Mouse (Mus musculus): ENCODE measurements around the gene Traf4. TPM values are rescaled to one million over a fixed set of nuclear protein-coding genes. Genes with fewer than 3 reads are reported as not detected.
"Not testable (repeated sequence)": the region's sequence is repeated elsewhere in the genome, so short reads cannot be mapped to it uniquely, and the experiment has no call there.

Gene Traf4
- polyA plus RNA-seq, 1 experiment = 26.1 TPM

DNA sequence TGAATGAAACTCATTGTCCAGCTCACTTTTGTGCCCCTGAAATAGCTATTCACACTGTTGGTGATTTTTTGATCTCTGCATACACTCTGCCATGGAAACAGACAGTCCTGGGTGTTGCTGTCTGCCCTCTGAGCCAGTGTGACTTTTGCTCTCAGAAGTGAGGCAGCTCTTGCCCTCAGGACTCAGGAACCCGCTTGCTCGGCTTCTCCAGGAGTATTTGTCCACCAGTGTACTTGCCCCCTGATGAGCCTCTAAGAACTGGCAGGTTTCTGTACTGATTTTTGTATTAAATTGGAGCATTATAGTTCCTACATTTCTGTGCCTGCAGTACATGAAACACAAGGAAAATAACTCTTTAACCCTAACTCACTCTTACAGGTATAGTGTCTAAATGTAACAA, 21.9 kb downstream of the Traf4 start:
- DNase-seq (ENCODE audit: low spot score) = no peak

- DNase-seq (ENCODE audit: low spot score) = no peak
Observed at GRCm38 (mm10) chr11:78140665-78141064, 24.7 kb downstream of the Traf4 start.

DNA sequence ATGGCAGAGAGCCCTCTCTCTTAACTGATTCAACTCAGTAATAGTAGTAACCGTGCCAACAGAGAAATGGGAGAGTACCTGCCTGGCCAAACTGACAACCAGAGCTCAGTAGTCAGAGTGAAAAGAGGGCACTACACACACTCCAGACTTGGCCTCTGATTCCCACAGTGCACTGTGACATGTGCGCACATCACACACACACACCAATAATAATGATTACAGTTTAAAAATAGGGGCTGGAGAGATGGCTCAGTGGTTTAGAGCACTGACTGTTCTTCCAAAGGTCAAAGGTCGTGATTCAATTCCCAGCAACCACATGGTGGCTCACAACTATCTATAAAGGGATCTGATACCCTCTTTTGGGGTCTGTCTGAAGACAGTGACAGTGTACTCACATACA, 27.4 kb downstream of the Traf4 start:
- no peak for DNase-seq (ENCODE audit: low spot score)

- DNase-seq (ENCODE audit: low spot score) = no peak
Observed at GRCm38 (mm10) chr11:78137584-78137983, 27.8 kb downstream of the Traf4 start.

GRCm38 (mm10) chr11:78136132-78136531, 29.3 kb downstream of the Traf4 start:
- no peak for DNase-seq (ENCODE audit: low spot score)

GRCm38 (mm10) chr11:78135314-78135713, 30.1 kb downstream of the Traf4 start:
- not testable (repeated sequence) for DNase-seq (ENCODE audit: low spot score)

DNA sequence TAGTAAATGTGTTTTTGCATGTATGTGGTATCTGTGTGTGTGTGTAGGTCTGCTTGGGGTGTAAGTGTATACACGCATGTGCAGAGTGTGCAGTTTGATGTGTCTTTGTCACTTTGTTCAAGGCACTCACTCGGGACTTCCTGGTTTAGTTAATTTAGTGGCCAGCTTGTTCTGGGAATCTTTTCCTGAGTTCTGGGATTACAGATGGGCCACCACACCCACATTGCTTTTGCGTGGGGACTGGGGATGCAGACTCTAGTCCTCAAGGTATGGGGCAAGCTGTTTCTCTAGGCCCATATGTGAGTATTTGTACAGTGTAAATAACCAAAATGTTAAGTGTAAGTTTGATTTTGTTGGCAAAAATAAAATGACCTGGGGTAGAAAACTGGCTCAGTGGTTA, 31.0 kb downstream of the Traf4 start:
- DNase-seq (ENCODE audit: low spot score) = no peak

- DNase-seq (ENCODE audit: low spot score) = no peak
Observed at GRCm38 (mm10) chr11:78133915-78134314, 31.5 kb downstream of the Traf4 start.

DNA sequence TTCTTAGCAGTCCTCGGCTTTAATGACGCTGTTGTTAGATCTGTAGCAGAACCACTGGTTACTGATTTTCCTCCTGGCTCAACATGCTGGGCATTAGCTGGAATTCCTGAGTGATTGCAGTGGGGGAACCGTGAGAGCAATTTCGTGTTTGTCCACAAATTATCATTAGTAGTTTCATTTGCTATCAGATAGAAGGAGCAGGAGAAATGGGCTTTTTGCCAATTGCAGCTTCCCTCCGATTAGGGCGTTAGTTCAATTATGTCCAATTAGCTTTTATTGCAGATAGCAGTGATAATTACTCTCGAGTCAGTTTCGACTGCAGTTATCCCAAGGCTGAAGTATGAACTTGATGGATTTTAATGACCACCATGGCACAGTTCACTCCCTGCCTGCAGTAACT, 35.9 kb downstream of the Traf4 start:
- no peak for DNase-seq (ENCODE audit: low spot score)

DNA sequence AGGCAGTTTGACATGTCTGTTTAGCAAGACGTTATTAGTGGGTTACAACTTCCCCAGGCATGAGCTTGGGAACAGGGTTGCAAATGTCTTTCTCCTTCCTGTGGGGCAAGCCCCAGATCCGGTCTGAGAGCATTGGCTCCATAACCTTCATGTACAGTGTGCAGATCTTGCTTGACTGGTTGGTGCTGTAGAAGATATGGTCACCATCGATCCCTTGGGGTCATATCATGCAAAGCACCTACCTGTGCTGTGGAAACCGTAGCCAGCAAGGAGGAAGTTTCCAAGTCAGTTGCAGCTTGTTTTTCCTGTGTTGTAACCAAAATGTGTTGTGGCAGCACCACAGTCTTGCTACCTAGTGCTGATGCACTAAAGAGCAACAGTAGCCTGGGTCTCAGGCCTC, 38.6 kb downstream of the Traf4 start:
- no peak for DNase-seq (ENCODE audit: low spot score)

- no peak for DNase-seq (ENCODE audit: low spot score)
Observed at GRCm38 (mm10) chr11:78125691-78126090, 39.7 kb downstream of the Traf4 start.

DNA sequence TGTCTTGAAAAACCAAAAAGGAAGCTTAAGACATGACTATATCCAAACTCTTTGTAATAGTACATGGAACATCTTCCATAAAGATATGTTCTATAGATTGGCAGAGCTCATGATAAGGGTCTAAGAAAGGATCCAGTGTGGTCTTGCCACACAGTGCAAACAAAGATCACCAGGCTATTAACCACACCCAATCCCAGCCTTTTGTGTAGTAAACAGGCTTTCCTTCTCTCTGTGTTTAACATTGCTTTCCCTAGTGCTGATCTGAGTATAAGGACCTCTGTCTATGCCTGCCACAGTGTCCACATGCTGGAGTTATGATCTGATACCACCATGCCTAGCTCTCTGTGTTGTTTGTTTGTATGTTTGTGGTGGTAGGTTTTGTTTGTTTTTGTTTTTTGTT, 41.6 kb downstream of the Traf4 start:
- no peak for DNase-seq (ENCODE audit: low spot score)

DNA sequence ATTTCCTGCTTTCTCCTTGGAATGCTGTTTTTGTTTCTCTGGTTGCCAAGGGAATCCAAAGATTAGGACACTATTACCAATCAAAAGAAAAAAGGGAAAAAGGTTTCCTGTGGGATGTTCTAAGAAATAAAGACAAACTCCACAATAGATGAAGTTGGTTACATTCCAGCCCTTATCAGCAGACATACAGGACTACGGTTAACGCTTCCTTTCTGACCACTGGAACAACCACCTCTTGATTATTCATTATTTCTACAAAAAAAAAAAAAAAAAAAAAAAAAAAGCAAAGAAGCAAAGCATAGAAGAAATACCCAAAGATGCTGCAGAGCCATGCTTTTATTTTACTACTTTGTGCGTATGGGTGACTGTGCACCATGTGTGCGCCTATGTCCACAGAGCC, 42.6 kb downstream of the Traf4 start:
- DNase-seq (ENCODE audit: low spot score) = no peak

DNA sequence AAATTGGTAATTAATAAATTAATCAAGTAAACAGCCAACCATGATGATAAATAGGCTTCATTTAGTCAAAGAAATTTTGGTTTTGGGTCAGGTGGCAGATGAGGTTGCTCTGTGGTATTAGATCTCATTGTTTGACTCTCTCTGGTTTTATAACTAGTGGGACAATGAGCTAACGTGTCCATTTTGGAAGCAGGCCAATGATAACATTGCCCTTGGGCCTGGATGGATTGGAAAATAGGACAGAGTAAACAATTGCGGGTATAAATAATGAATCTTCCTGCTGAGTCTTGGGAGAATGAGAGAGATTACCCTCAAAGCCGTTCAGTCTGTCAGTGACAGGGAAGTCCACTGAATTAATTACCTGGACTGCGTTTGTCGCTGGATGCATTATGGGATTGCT, 44.2 kb downstream of the Traf4 start:
- DNase-seq (ENCODE audit: low spot score) = no peak

GRCm38 (mm10) chr11:78119898-78120297, 45.5 kb downstream of the Traf4 start:
- no peak for DNase-seq (ENCODE audit: low spot score)

DNA sequence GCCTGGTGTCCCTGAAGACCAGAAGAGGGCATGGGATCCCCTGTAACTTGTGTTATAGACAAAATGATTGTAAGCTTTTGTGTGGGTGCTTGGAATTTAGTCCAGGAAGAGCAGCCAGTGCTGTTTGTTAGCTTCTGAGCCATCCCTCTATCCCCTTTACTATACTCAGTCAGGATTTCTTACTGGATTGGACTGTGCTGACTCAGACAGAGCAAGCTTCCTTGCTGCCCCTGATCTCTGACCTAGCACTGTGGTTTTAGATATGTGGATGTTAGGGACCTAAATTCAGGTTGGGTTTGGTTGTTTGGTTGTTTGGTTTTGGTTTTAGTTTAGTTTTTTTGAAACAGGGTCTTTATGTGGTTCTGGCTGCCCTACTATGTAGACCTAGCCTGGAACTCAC, 46.9 kb downstream of the Traf4 start:
- no peak for DNase-seq (ENCODE audit: low spot score)

DNA sequence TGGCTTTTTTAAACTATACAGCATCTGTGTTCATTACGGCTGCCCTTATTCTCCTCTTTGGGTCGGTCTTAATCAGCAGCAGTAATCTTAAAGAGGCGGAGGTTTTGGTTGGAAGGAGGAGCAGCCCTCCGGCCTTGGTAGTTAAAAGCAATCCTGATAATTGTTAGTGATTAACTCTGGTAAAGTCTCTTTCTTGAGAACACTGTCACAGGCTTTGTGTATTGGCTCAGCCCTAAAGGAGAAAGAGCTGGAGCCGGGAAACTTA, 49.3 kb downstream of the Traf4 start:
- DNase-seq (ENCODE audit: low spot score) = no peak

DNA sequence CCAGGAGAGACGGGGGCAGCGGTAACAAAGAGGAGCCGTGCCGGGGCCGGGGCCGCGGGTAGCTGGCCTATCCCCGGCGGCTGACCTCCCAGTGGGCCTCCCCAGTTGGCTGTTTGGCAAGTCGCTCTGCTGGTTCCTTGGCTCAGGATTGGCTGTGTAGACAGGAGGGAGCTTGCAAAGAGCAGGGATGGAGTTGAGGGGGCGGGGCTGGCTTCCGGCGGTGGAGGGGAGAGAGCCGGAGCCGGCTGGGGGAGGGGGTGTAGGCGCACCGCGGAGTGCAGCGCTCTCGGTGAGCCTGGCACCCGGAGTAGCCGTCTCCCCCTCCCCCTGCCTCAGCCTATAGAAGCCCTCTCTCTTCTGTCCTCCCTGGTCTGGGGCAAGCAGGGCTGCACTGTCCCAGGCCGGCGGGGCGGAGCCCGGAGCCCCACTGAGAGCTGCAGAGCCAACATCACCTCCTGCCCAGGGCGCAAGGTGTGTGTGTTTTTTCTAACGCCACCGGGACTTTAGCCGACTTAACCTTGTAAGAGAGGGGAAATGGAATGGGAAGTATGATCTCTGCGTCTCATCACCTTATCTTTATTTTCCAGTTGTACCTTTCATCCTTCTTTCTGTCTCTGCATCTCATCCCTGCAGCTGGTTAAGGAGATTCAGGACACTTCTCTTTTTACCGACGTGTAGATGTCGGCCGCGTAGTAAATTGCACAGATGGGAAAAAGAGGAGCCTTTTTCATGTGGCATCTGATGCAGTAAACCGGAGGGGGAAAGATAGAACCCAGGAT, 49.8 kb downstream of the Traf4 start:
- DNase-seq (ENCODE audit: low spot score) = peak; percentile 82

GRCm38 (mm10) chr11:78114676-78115366, 50.6 kb downstream of the Traf4 start:
- DNase-seq (ENCODE audit: low spot score) = no peak

- no peak for DNase-seq (ENCODE audit: low spot score)
Observed at GRCm38 (mm10) chr11:78113616-78114015, 51.8 kb downstream of the Traf4 start.
